Mouse (Mus musculus) frontal cortex, postnatal 36 days (tissue): ENCODE measurements at regions not wholly inside any gene's neighbourhood (a gene's known extent, or its start where the extent isn't known, plus 50 kb on each side); places are given as distances from the start of the nearest gene placed in this dataset.
A peak's percentile ranks its signal among the peaks of the same experiment; 100 is the strongest.

Experiments used
- DNase-seq, 2 experiments: peaks; one replicate each; pipeline ENCODE4 v3.0.0; 2022; ENCODE audit warnings: low spot score in 2 of 2

- no peak for DNase-seq
Observed at GRCm38 (mm10) chr12:10231144-10231543, 138.6 kb upstream of the Nt5c1b start.

- no peak for DNase-seq
Observed at GRCm38 (mm10) chr12:10231683-10232082, 138.1 kb upstream of the Nt5c1b start.

- no peak for DNase-seq
Observed at GRCm38 (mm10) chr12:10248110-10248509, 121.7 kb upstream of the Nt5c1b start.

- DNase-seq: no peak
Observed at GRCm38 (mm10) chr12:10256385-10256784, 113.4 kb upstream of the Nt5c1b start.

- no peak for DNase-seq
Observed at GRCm38 (mm10) chr12:10266201-10266600, 103.6 kb upstream of the Nt5c1b start.

GRCm38 (mm10) chr12:10272038-10272437, 97.7 kb upstream of the Nt5c1b start:
- peak in 1 of 2 experiments; percentile 6 for DNase-seq

- no peak for DNase-seq
Observed at GRCm38 (mm10) chr12:10275226-10275625, 94.5 kb upstream of the Nt5c1b start.

GRCm38 (mm10) chr12:10292646-10293045, 77.1 kb upstream of the Nt5c1b start:
- DNase-seq: no peak

- no peak for DNase-seq
Observed at GRCm38 (mm10) chr12:10305970-10306369, 63.8 kb upstream of the Nt5c1b start.
